Mouse (Mus musculus) heart, adult 2 months (tissue): ENCODE results near the gene Psapl1.

Experiments
- EP300 ChIP-seq: fragments of 200-500 bp; IDR thresholded peaks from 2 replicates; pipeline ENCODE4 v1.6.1; 2011; ENCODE audit warnings: low read depth, low read length, control low read depth; ENCODE audit not compliant: insufficient read depth
- POLR2A ChIP-seq: fragments of 200-500 bp; IDR thresholded peaks from 2 replicates; pipeline ENCODE4 v1.6.1; 2011; ENCODE audit warnings: mild to moderate bottlenecking, low read depth, low read length, control low read depth; ENCODE audit not compliant: insufficient read depth

- TF ChIP-seq EP300 (no peak), POLR2A (no peak)
These were observed 49.1 kb downstream of the Psapl1 start for GRCm38 (mm10) chr5:36252746-36253504.
